Mouse (Mus musculus) heart, embryonic 13.5 days (tissue): ENCODE data around the gene Tnfsf18. TPM values are rescaled to one million over a fixed set of nuclear protein-coding genes. Genes with fewer than 3 reads are reported as not detected.

Source experiments
- ATAC-seq: fragments of 200-750 bp; cut with Nextera tagmentation; 2 replicates; pipeline ENCODE4 v1.8.0; 2017; ENCODE audit warnings: moderate TSS enrichment; ENCODE audit not compliant: insufficient number of reproducible peaks, low FRiP score, low TSS enrichment; ENCODE audit errors: extremely low read depth
- H3K27ac ChIP-seq: fragments of 300-500 bp; sonication (generic); replicated peaks from 2 replicates; pipeline ENCODE4 v1.5.1; 2015; ENCODE audit warnings: moderate library complexity, mild to moderate bottlenecking, inconsistent platforms
- H3K27me3 ChIP-seq: fragments of 300-500 bp; sonication (generic); replicated peaks from 2 replicates; pipeline ENCODE4 v1.6.1; 2015; ENCODE audit warnings: mild to moderate bottlenecking, inconsistent platforms
- H3K36me3 ChIP-seq: fragments of 300-500 bp; sonication (generic); 2 replicates; pipeline ENCODE4 v1.6.1; 2015; ENCODE audit warnings: mild to moderate bottlenecking, inconsistent platforms
- H3K4me1 ChIP-seq: fragments of 300-500 bp; sonication (generic); 2 replicates; pipeline ENCODE4 v1.6.1; 2015; ENCODE audit warnings: inconsistent platforms
- H3K4me2 ChIP-seq: fragments of 300-500 bp; sonication (generic); 2 replicates; pipeline ENCODE4 v1.6.1; 2015; ENCODE audit warnings: inconsistent platforms, mild to moderate bottlenecking, moderate library complexity
- H3K4me3 ChIP-seq: fragments of 300-500 bp; sonication (generic); 2 replicates; pipeline ENCODE4 v1.5.1; 2015; ENCODE audit warnings: moderate library complexity, mild to moderate bottlenecking, inconsistent platforms
- H3K9ac ChIP-seq: fragments of 300-500 bp; sonication (generic); 2 replicates; pipeline ENCODE4 v1.6.1; 2015; ENCODE audit warnings: inconsistent platforms, mild to moderate bottlenecking, moderate library complexity
- H3K9me3 ChIP-seq: fragments of 300-500 bp; sonication (generic); 2 replicates; pipeline ENCODE4 v1.6.1; 2016; ENCODE audit warnings: inconsistent platforms
- WGBS: fragments of 180-500 bp; shearing (Covaris S2); methylation state at CpG from one replicate; pipeline ENCODE4 v1.1.7; 2015; ENCODE audit warnings: mixed read lengths; 5-methylcytosine and 5-hydroxymethylcytosine counted together
- polyA plus RNA-seq: library from polyadenylated mRNA; unstranded; fragments of >200 nt; fragmentation: Nextera tagmentation; extraction: Ambion mirVana; gene quantifications from 2 replicates; pipeline ENCODE4 v1.2.1, GENCODE M21; 2015

The Tnfsf18 gene
- polyA plus RNA-seq, result 0.09 TPM in 1 of 2 replicates, not detected in the other

DNA sequence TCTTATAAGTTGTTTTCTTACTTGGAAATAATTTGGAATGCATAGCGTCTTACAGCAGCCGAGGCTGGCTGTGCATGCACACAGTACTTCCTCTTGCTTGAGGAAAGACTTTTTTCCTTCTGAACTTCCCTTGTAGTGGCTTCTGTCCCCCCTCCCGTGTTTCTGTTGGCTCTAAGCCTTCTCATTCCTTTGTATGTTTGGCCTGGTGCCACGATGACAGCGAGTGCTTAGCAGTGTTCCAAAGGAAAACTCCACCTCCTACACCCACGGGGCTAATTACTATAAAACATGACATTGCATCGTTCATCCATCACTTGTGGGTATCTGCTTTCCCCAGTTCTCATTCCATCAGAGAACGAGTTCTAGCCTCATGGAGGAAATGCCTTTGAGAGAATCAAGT, at the start of gene Tnfsf18:
Gene Tnfsf18, plus strand, starts transcription at position 313 of the 400 bp plus-strand sequence.
- H3K36me3 ChIP-seq, result no peaks in the 10 kb centered on the region
- WGBS, result 21% methylated on average over 8 of the region's 8 CpGs
- H3K4me2 ChIP-seq, result peak within 1 kb of the TSS; percentile 16; the same call in 1 of the 2 replicates
- no peak within 1 kb of the TSS for H3K9ac ChIP-seq
- H3K4me3 ChIP-seq, result no peak within 1 kb of the TSS
- H3K9me3 ChIP-seq, result no peaks in the 10 kb centered on the region
- H3K27ac ChIP-seq, result peak within 1 kb of the TSS; percentile 50; the same call in 1 of the 2 replicates
- ATAC-seq, result 0 out of 2 replicates have a peak, but pooled peaks have one; percentile 58
- no peaks in the 10 kb centered on the region for H3K27me3 ChIP-seq
- H3K4me1 ChIP-seq, result peaks cover 19% of the 10 kb centered on the region

DNA sequence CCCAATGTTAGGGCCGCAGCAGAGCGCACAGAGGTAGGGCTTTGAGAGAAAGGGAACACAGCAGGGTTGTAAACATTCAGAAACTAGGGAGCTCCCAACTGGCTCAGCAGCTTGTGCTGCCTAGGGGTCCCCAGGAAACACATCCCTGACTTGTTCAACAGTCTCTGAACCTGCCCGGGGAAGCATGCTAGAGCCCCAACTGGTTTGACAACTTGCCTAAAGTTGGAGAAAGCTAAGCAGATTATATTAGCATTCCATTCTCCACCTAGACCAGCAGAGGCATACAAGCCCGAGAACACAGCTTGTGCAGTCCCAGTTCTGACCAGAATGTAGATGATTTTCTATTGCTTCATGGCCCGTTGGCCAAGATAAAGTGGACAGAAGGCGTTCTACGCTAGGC, 49.6 kb upstream of the Tnfsf18 start:
- Histone ChIP-seq H3K27ac (no peak overlapping the region), H3K9me3 (no peaks in the 10 kb centered on the region), H3K9ac (no peak overlapping the region), H3K27me3 (no peaks in the 10 kb centered on the region), H3K4me1 (0 out of 2 replicates have a peak, but pooled peaks cover 10% of the 10 kb centered on the region), H3K36me3 (no peaks in the 10 kb centered on the region), H3K4me2 (no peak overlapping the region), H3K4me3 (no peak overlapping the region)
- no peak for ATAC-seq
- WGBS, result 74% methylated on average over 7 of the region's 7 CpGs

- Histone ChIP-seq H3K36me3 (no peaks in the 10 kb centered on the region), H3K4me2 (no peak overlapping the region), H3K9ac (no peak overlapping the region), H3K4me1 (peaks cover 6% of the 10 kb centered on the region; the same call in 1 of the 2 replicates), H3K4me3 (no peak overlapping the region), H3K9me3 (0 out of 2 replicates have a peak, but pooled peaks cover 4% of the 10 kb centered on the region), H3K27me3 (no peaks in the 10 kb centered on the region), H3K27ac (no peak overlapping the region)
- ATAC-seq, result no peak
- WGBS, result 34% methylated on average over 3 of the region's 3 CpGs
These were observed 42.7 kb upstream of the Tnfsf18 start for GRCm38 (mm10) chr1:161451683-161452245.

DNA sequence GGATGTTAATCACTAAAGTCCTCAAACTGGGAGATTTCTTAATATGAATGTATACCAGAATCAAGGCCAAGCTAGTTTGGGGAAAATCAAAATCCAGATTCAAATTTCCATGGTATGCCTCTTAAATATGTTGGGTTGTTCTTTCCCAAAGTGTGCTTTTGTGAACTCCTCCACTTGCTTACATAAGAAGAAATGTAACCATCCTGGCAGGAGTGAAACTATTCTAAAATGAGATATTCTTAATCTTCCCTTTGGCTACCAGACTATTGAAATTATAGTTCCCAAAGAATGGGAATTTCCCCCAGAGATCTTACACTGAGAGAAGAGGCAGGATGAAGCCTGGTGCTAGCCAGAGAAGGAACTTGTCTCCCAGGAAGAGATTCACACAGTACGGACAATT, 42.2 kb upstream of the Tnfsf18 start:
- no peak overlapping the region for H3K4me3 ChIP-seq
- H3K9ac ChIP-seq, result no peak overlapping the region
- H3K4me1 ChIP-seq, result peaks cover 6% of the 10 kb centered on the region; the same call in 1 of the 2 replicates
- H3K9me3 ChIP-seq, result 0 out of 2 replicates have a peak, but pooled peaks cover 4% of the 10 kb centered on the region
- H3K36me3 ChIP-seq, result no peaks in the 10 kb centered on the region
- no peak for ATAC-seq
- no peak overlapping the region for H3K4me2 ChIP-seq
- WGBS, result 91% methylated on average over 1 of the region's 1 CpGs
- no peaks in the 10 kb centered on the region for H3K27me3 ChIP-seq
- H3K27ac ChIP-seq, result no peak overlapping the region

DNA sequence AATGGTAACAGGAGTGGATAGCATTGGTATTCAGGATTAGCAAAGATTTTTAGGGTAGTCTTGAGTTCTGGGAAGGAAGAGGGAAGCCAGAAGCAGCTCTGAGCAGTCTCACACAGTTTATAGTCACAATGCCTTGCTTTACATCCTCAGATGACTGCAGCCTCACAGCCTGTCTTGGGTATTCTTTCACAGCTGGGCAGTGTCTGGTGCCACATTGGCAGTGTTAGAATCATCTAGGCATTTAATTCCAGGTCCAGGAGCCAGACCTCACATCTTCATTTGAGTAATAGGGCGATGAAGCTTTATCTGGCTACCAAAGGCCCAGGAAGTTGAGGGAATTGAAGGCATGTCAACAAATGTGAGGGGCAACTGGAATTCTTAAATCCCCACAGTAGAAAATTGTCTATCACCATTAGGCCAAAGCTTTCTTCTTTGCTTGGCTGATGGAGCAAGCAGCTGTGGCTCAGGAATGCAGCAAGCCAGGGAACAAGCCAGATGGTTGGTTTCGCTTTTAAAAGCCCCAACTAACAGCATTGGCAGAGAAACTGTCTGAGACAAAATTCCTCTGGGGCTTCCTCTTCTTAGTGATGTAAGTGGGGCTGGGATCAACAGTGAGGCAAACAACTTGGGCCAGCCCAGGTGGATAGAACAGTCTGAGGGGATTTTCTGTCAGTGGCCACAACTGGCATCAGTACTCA, 30.9 kb upstream of the Tnfsf18 start:
- peaks cover 4% of the 10 kb centered on the region; the same call in 1 of the 2 replicates for H3K4me1 ChIP-seq
- no peak overlapping the region for H3K4me3 ChIP-seq
- no peak overlapping the region for H3K9ac ChIP-seq
- no peaks in the 10 kb centered on the region for H3K9me3 ChIP-seq
- H3K36me3 ChIP-seq, result no peaks in the 10 kb centered on the region
- 42% methylated on average over 2 of the region's 2 CpGs for WGBS
- H3K27ac ChIP-seq, result no peak overlapping the region
- H3K4me2 ChIP-seq, result no peak overlapping the region
- ATAC-seq, result no peak
- H3K27me3 ChIP-seq, result no peaks in the 10 kb centered on the region

- no peak overlapping the region for H3K27ac ChIP-seq
- H3K36me3 ChIP-seq, result no peaks in the 10 kb centered on the region
- H3K9ac ChIP-seq, result no peak overlapping the region
- ATAC-seq, result no peak
- H3K4me3 ChIP-seq, result no peak overlapping the region
- H3K9me3 ChIP-seq, result no peaks in the 10 kb centered on the region
- H3K4me2 ChIP-seq, result no peak overlapping the region
- 61% methylated on average over 3 of the region's 3 CpGs for WGBS
- H3K4me1 ChIP-seq, result no peaks in the 10 kb centered on the region
- H3K27me3 ChIP-seq, result no peaks in the 10 kb centered on the region
These were observed 17.2 kb upstream of the Tnfsf18 start for GRCm38 (mm10) chr1:161477221-161477620.

GRCm38 (mm10) chr1:161479854-161480253, 14.6 kb upstream of the Tnfsf18 start:
- no peak overlapping the region for H3K27ac ChIP-seq
- no peak overlapping the region for H3K4me2 ChIP-seq
- no peak overlapping the region for H3K4me3 ChIP-seq
- no peaks in the 10 kb centered on the region for H3K4me1 ChIP-seq
- no peak for ATAC-seq
- 81% methylated on average over 1 of the region's 1 CpGs for WGBS
- no peaks in the 10 kb centered on the region for H3K27me3 ChIP-seq
- H3K9ac ChIP-seq, result no peak overlapping the region
- H3K9me3 ChIP-seq, result no peaks in the 10 kb centered on the region
- no peaks in the 10 kb centered on the region for H3K36me3 ChIP-seq

DNA sequence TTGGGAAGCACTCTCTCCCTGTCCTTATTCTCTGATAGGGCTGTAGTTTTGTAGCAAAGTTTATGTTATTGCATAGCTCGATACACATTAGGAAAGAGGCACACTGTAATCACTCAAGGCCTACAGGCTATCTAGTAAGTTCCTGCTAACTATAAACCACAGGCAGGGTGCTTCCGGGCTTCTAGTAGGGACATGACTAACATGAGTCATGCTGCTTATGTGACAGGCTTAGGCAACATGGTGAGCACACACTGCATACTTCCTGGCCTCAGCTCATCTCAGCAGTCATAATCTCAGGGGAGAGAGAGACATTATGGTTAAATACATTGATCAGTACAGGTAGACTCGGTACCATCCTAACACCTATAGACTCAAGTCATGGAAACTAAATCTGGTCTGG, 12.2 kb upstream of the Tnfsf18 start:
- WGBS, result 79% methylated on average over 3 of the region's 3 CpGs
- no peaks in the 10 kb centered on the region for H3K9me3 ChIP-seq
- no peak overlapping the region for H3K4me3 ChIP-seq
- no peak for ATAC-seq
- no peaks in the 10 kb centered on the region for H3K27me3 ChIP-seq
- no peak overlapping the region for H3K9ac ChIP-seq
- H3K36me3 ChIP-seq, result no peaks in the 10 kb centered on the region
- H3K27ac ChIP-seq, result no peak overlapping the region
- H3K4me1 ChIP-seq, result no peaks in the 10 kb centered on the region
- no peak overlapping the region for H3K4me2 ChIP-seq

- Histone ChIP-seq H3K9ac (no peak overlapping the region), H3K4me3 (no peak overlapping the region), H3K36me3 (no peaks in the 10 kb centered on the region), H3K4me2 (no peak overlapping the region), H3K9me3 (no peaks in the 10 kb centered on the region), H3K4me1 (no peaks in the 10 kb centered on the region), H3K27ac (no peak overlapping the region), H3K27me3 (no peaks in the 10 kb centered on the region)
- WGBS, result 63% methylated on average over 5 of the region's 5 CpGs
- ATAC-seq, result no peak
These were observed 7.4 kb upstream of the Tnfsf18 start for GRCm38 (mm10) chr1:161487069-161487468.

- Histone ChIP-seq H3K9me3 (no peaks in the 10 kb centered on the region), H3K4me3 (no peak overlapping the region), H3K4me2 (no peak overlapping the region), H3K9ac (no peak overlapping the region), H3K27ac (no peak overlapping the region), H3K4me1 (peaks cover 12% of the 10 kb centered on the region), H3K36me3 (no peaks in the 10 kb centered on the region), H3K27me3 (no peaks in the 10 kb centered on the region)
- ATAC-seq, result no peak
- 70% methylated on average over 7 of the region's 7 CpGs for WGBS
These were observed 2.7 kb upstream of the Tnfsf18 start for GRCm38 (mm10) chr1:161491766-161492165.

DNA sequence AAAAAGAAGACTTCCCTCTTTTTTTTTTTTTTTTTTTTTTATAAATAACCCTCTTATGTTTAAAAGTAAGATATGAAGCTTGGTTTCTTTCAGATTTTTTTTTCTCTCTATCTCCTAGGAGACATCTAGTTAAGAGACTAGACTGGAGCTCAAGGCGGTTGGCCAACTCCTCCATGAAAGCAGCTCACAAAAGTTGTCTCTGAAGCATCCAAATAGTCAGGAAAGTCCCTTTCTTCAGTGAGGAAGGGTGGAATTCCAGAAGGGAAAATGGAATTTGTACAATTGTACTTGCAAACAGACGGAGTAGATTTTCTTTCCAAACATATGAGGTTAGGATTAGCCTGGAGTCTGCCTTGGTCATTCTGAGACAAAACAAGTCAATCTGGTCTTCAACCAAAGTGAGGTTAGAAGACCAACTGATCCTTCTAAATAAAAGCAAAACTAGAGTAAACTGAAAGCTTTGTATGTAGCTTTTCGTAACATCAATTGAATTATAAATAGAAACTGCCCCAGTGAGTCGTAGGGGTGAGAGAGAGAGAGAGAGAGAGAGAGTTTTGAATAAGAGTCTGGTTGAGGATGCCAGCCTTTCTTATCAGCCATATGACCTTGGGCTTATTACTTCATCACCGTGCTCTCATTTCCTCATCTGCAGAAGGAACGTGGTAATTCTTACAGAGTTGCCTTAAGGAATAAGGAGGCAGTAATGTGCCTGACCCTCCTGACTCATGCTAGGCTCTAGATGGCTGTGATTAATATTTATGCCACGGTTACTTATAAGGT, 2.6 kb downstream of the Tnfsf18 start:
- no peak for ATAC-seq
- no peaks in the 10 kb centered on the region for H3K36me3 ChIP-seq
- 43% methylated on average over 7 of the region's 7 CpGs for WGBS
- peaks cover 19% of the 10 kb centered on the region for H3K4me1 ChIP-seq
- no peak overlapping the region for H3K9ac ChIP-seq
- H3K4me3 ChIP-seq, result no peak overlapping the region
- H3K9me3 ChIP-seq, result no peaks in the 10 kb centered on the region
- H3K27ac ChIP-seq, result no peak overlapping the region
- 0 out of 2 replicates have a peak overlapping the region, but pooled peaks have one; percentile 8 for H3K4me2 ChIP-seq
- no peaks in the 10 kb centered on the region for H3K27me3 ChIP-seq
